22 mouse cellular contexts compared by ENCODE assay signal in the genomic region with DNA sequence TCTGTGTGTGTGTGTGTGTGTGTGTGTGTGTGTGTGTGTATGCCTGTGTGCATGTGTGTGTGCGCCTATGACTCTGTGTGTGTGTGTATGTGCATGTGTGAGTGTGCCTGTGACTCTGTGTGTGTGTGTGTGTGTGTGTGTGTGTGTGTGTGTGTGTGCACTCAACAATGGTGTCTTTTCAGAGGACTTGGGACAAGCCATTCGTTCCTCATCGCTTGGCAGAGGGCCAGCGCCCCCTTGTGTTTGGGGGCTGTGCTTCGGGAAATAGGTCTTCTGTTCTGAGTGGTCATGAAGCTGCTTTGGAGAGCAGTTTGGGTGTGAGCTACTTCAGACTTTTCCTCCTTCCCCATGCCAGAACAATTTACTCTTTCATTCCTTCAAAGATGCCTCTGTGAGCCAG. TPM values are rescaled to one million over a fixed set of nuclear protein-coding genes. Genes with fewer than 3 reads are reported as not detected.
DNase-seq lines count a peak whose midpoint lies in the region; ATAC-seq and TF ChIP-seq lines count a peak whose summit lies in the region.
"Not testable (repeated sequence)": the region's sequence is repeated elsewhere in the genome, so short reads cannot be mapped to it uniquely, and the experiment has no call there.
"Had no signal": no experiment of that assay in that cellular context is flagged by ENCODE, and none has a peak within 500 bp of the region (broad histone marks: within the 10 kb centered on the region; RNA-seq: fewer than 3 reads in every experiment).

No protein-coding gene starts in this region.

- not testable (repeated sequence) for TF ChIP-seq POLR2A in ES-Bruce4 (IDR thresholded peaks at IDR 0.05; ENCODE audit: insufficient read depth, low read length)

- TF ChIP-seq EP300 in ES-Bruce4 (IDR thresholded peaks at IDR 0.05; ENCODE audit: insufficient read depth, low read depth, low read length), result not testable (repeated sequence)

- not testable (repeated sequence) for H3K4me2 ChIP-seq in lung, embryonic 14.5 days; neural tube, embryonic 11.5 days (ENCODE audit: low read depth)

- not testable (repeated sequence) for H3K27me3 ChIP-seq in ES-Bruce4 (ENCODE audit: control insufficient read depth, insufficient read depth, low read length, poor library complexity, severe bottlenecking); lung, embryonic 14.5 days (ENCODE audit: insufficient read depth, low read length); neural tube, embryonic 11.5 days (ENCODE audit: control insufficient read depth, insufficient read depth, low read length)

- not testable (repeated sequence) for H3K27ac ChIP-seq in ES-Bruce4 (ENCODE audit: insufficient read depth, low read length); lung, embryonic 14.5 days (ENCODE audit: low read depth); neural tube, embryonic 11.5 days (ENCODE audit: low read depth, low read length)

- peak; percentile 36 for TF ChIP-seq CTCF in ES-Bruce4 (IDR thresholded peaks at IDR 0.05; ENCODE audit: low read depth, low read length)
- TF ChIP-seq CTCF in lung, embryonic 14.5 days (IDR thresholded peaks at IDR 0.05; ENCODE audit: low read depth), result peak; percentile 24; the same call in 1 of the 2 replicates

- not testable (repeated sequence) for H3K9ac ChIP-seq in ES-Bruce4 (ENCODE audit: low read depth, poor library complexity, severe bottlenecking); lung, embryonic 14.5 days; neural tube, embryonic 11.5 days (ENCODE audit: low read length)

- not testable (repeated sequence) for H3K4me1 ChIP-seq in ES-Bruce4 (ENCODE audit: control insufficient read depth, insufficient read depth, low read length); lung, embryonic 14.5 days (ENCODE audit: insufficient read depth); neural tube, embryonic 11.5 days (ENCODE audit: control insufficient read depth, insufficient read depth, low read length)

- 26% methylated on average over 5 of the region's 5 CpGs for WGBS in lung, embryonic 14.5 days
- 51% methylated on average over 5 of the region's 5 CpGs for WGBS in neural tube, embryonic 11.5 days

- not testable (repeated sequence) for H3K9me3 ChIP-seq in ES-Bruce4 (replicated peaks; ENCODE audit: control insufficient read depth, insufficient read depth, low read length, poor library complexity, severe bottlenecking); lung, embryonic 14.5 days (ENCODE audit: low read depth, low read length); neural tube, embryonic 11.5 days (ENCODE audit: control insufficient read depth, low read length)

- H3K4me3 ChIP-seq in ES-Bruce4 (ENCODE audit: low read depth, low read length); lung, embryonic 14.5 days (ENCODE audit: low read depth, low read length); neural tube, embryonic 11.5 days (ENCODE audit: low read depth, low read length): not testable (repeated sequence)

- H3K36me3 ChIP-seq in ES-Bruce4 (ENCODE audit: control insufficient read depth, insufficient read depth, low read length, poor library complexity, severe bottlenecking); neural tube, embryonic 11.5 days (ENCODE audit: control insufficient read depth, insufficient read depth, low read length): not testable (repeated sequence)
- H3K36me3 ChIP-seq in lung, embryonic 14.5 days (ENCODE audit: insufficient read depth), result peaks cover 19% of the 10 kb centered on the region; the same call in 1 of the 2 replicates

- 0 out of 2 replicates have a peak, but pooled peaks have one; percentile 18 for ATAC-seq in granulocyte monocyte progenitor cell, adult 5-6 weeks (replicated peaks; ENCODE audit: poor library complexity, severe bottlenecking)
- ATAC-seq in lung, embryonic 14.5 days (ENCODE audit: insufficient read depth); neural tube, embryonic 11.5 days (ENCODE audit: insufficient read depth, low FRiP score, low TSS enrichment): not testable (repeated sequence)

- peak; percentile 18 for DNase-seq in brain, adult 2 months (ENCODE audit: low read depth, low spot score)
- peak; percentile 43 for DNase-seq in kidney, postnatal 10 days
- peak; percentile 47 for DNase-seq in lung, embryonic 14.5 days
- peak; percentile 30 for DNase-seq in neural tube, embryonic 11.5 days (ENCODE audit: low spot score)
- DNase-seq in thymus, postnatal 0 days (ENCODE audit: low spot score), result peak; percentile 24

RNA-seq across cellular contexts. Expression of a gene that starts 18.8 kb away (rescaled TPM):
- polyA plus RNA-seq in ES-Bruce4 (2011; ENCODE audit: insufficient read depth, insufficient read length, low read depth, missing spikeins), result 45.7 and 53.3 TPM in 2 replicates
- 47.3 and 55.2 TPM in 2 replicates for total RNA-seq in granulocyte monocyte progenitor cell, adult 5-6 weeks (2014; fragmentation: Nextera tagmentation)
- 21.0 and 21.4 TPM in 2 replicates for total RNA-seq in granulocyte monocyte progenitor cell, adult 5-6 weeks (2017)
- 156 and 163 TPM in 2 replicates for polyA plus RNA-seq in lung, embryonic 14.5 days (2014; fragmentation: Nextera tagmentation; extraction: Ambion mirVana)
- 42.1 and 48.3 TPM in 2 replicates for polyA plus RNA-seq in neural tube, embryonic 11.5 days (2014; fragmentation: Nextera tagmentation; extraction: Ambion mirVana)
- polyA plus RNA-seq in thymus, postnatal 0 days (2015; fragmentation: Nextera tagmentation; extraction: Ambion mirVana), result 28.3 and 29.5 TPM in 2 replicates

RNA-seq across cellular contexts. Expression of a gene that starts 29.2 kb away (rescaled TPM):
- polyA plus RNA-seq in ES-Bruce4 (2011; ENCODE audit: insufficient read depth, insufficient read length, low read depth, missing spikeins), result 41.1 TPM in 2 replicates
- 38.7 and 46.7 TPM in 2 replicates for total RNA-seq in granulocyte monocyte progenitor cell, adult 5-6 weeks (2014; fragmentation: Nextera tagmentation)
- 40.8 and 42.9 TPM in 2 replicates for total RNA-seq in granulocyte monocyte progenitor cell, adult 5-6 weeks (2017)
- polyA plus RNA-seq in lung, embryonic 14.5 days (2014; fragmentation: Nextera tagmentation; extraction: Ambion mirVana), result 41.9 and 43.5 TPM in 2 replicates
- polyA plus RNA-seq in neural tube, embryonic 11.5 days (2014; fragmentation: Nextera tagmentation; extraction: Ambion mirVana), result 24.5 and 26.1 TPM in 2 replicates
- 34.7 and 35.0 TPM in 2 replicates for polyA plus RNA-seq in thymus, postnatal 0 days (2015; fragmentation: Nextera tagmentation; extraction: Ambion mirVana)

RNA-seq across cellular contexts. Expression of a gene that starts 29.2 kb away (rescaled TPM):
- polyA plus RNA-seq in ES-Bruce4 (2011; ENCODE audit: insufficient read depth, insufficient read length, low read depth, missing spikeins), result 6.5 and 7.3 TPM in 2 replicates
- 5.7 and 6.7 TPM in 2 replicates for total RNA-seq in granulocyte monocyte progenitor cell, adult 5-6 weeks (2014; fragmentation: Nextera tagmentation)
- 5.9 and 6.8 TPM in 2 replicates for total RNA-seq in granulocyte monocyte progenitor cell, adult 5-6 weeks (2017)
- 4.0 and 4.1 TPM in 2 replicates for polyA plus RNA-seq in lung, embryonic 14.5 days (2014; fragmentation: Nextera tagmentation; extraction: Ambion mirVana)
- polyA plus RNA-seq in neural tube, embryonic 11.5 days (2014; fragmentation: Nextera tagmentation; extraction: Ambion mirVana), result 3.4 and 4.7 TPM in 2 replicates
- polyA plus RNA-seq in thymus, postnatal 0 days (2015; fragmentation: Nextera tagmentation; extraction: Ambion mirVana), result 9.1 and 9.6 TPM in 2 replicates

RNA-seq across cellular contexts. Expression of a gene that starts 41.8 kb away (rescaled TPM):
- not detected in 2 replicates for polyA plus RNA-seq in ES-Bruce4 (2011; ENCODE audit: insufficient read depth, insufficient read length, low read depth, missing spikeins)
- not detected in 2 replicates for total RNA-seq in granulocyte monocyte progenitor cell, adult 5-6 weeks (2014; fragmentation: Nextera tagmentation)
- not detected in 2 replicates for total RNA-seq in granulocyte monocyte progenitor cell, adult 5-6 weeks (2017)
- not detected in 2 replicates for polyA plus RNA-seq in lung, embryonic 14.5 days (2014; fragmentation: Nextera tagmentation; extraction: Ambion mirVana)
- polyA plus RNA-seq in neural tube, embryonic 11.5 days (2014; fragmentation: Nextera tagmentation; extraction: Ambion mirVana), result not detected in 2 replicates
- 3.7 and 4.1 TPM in 2 replicates for polyA plus RNA-seq in thymus, postnatal 0 days (2015; fragmentation: Nextera tagmentation; extraction: Ambion mirVana)
- total RNA-seq: adrenal gland, adult 2 months; gastrocnemius, adult 18-20 months; heart, postnatal 4 days; layer of hippocampus, postnatal 25 days; left cerebral cortex, postnatal 14 days had no signal
- polyA plus RNA-seq: adrenal gland, adult 2 months; embryonic facial prominence, embryonic 12.5 days; forebrain, embryonic 16.5 days; gonadal fat pad, adult 2 months; heart, embryonic 14.5 days; hindbrain, embryonic 16.5 days; large intestine, adult 2 months; limb, embryonic 15.5 days; midbrain, embryonic 16.5 days; neural tube, embryonic 12.5 days; testis, adult 2 months had no signal
